Mouse (Mus musculus) E14TG2a.4 (cell line): ENCODE data around the gene Dmkn.
"Not testable (repeated sequence)": the region's sequence is repeated elsewhere in the genome, so short reads cannot be mapped to it uniquely, and the experiment has no call there.

Experiments used
- H3K27me3 ChIP-seq: 2 replicates; pipeline ENCODE4 v1.6.1; 2014; ENCODE audit warnings: low read length, control low read depth; ENCODE audit not compliant: insufficient read depth
- H3K36me3 ChIP-seq: 2 replicates; pipeline ENCODE4 v1.6.1; 2014; ENCODE audit warnings: low read length, control low read depth; ENCODE audit not compliant: insufficient read depth
- H3K4me1 ChIP-seq: replicated peaks from 2 replicates; pipeline ENCODE4 v1.6.1; 2014; ENCODE audit warnings: low read depth, low read length, control low read depth
- H3K4me3 ChIP-seq: replicated peaks from 2 replicates; pipeline ENCODE4 v1.5.1; 2014; ENCODE audit warnings: mild to moderate bottlenecking, low read length
- H3K9me3 ChIP-seq: 2 replicates; pipeline ENCODE4 v1.6.1; 2014; ENCODE audit warnings: low read length, control low read depth
- CTCF ChIP-seq: conservative IDR thresholded peaks from 2 replicates; pipeline ENCODE4 v1.5.1; 2014; ENCODE audit warnings: low read length
- NANOG ChIP-seq: IDR thresholded peaks from 2 replicates; pipeline ENCODE4 v1.6.1; 2014; ENCODE audit warnings: borderline replicate concordance, low read length, mixed read lengths
- POU5F1 ChIP-seq: IDR thresholded peaks from 2 replicates; pipeline ENCODE4 v1.6.1; 2014; ENCODE audit warnings: low read length, borderline replicate concordance

Gene Dmkn

DNA sequence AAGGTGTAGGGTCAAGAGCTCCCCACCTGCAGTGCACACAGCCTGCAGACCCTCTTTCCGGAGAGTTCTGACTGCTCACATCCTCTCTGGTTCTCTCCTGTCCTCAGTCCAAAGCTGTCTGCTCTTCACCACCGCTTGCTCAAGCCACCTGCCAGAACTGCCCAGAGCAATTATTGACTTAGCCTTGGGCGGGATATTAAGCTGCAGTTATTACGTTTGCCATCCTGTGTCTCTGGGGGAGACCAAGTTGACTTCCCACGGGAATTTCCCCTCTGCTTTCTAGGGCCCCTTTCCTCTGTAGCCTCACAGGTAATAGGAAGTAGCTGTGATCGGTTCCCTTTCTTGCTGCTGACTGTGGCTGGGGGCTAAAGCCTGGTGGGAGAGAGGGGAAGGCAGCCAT, 56.6 kb downstream of the Dmkn start:
- Histone ChIP-seq H3K4me3 (peak overlapping the region; percentile 52), H3K36me3 (no peaks in the 10 kb centered on the region), H3K9me3 (no peaks in the 10 kb centered on the region), H3K27me3 (peaks cover 66% of the 10 kb centered on the region), H3K4me1 (peaks cover 45% of the 10 kb centered on the region)
- no peak for TF ChIP-seq NANOG
- no peak for TF ChIP-seq POU5F1
- TF ChIP-seq CTCF: no peak

DNA sequence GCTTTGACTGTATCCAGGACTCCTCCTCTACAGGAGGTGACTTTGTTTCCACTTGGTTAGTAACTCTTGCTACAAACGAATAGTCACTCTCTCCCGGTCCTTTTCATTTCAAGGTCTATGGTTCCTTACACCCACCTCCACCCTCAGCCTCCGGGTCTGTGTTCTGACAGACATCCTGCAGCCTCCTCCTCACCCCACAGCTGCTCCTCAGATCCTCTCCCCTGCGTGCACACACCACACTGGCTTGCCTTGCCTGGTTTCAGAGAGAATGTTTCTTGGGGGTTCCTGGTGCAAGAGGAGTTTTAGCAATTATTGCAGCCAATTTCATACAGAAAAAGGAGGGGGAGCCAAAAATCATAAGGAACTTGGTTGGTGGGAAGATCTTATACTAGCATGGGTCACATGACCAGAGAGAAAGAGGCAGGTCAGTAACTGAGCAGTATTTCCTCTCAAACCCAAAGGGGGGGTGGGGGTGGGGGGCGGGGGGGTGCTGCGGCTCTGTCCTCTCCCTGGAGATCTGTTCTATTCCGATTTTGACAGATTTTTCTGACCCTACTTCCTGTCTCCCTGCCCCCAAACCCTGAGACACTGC, 57.4 kb downstream of the Dmkn start:
- Histone ChIP-seq H3K9me3 (no peaks in the 10 kb centered on the region), H3K4me1 (peaks cover 52% of the 10 kb centered on the region), H3K27me3 (peaks cover 62% of the 10 kb centered on the region), H3K36me3 (no peaks in the 10 kb centered on the region), H3K4me3 (no peak overlapping the region)
- TF ChIP-seq CTCF (no peak), POU5F1 (no peak), NANOG (no peak)

DNA sequence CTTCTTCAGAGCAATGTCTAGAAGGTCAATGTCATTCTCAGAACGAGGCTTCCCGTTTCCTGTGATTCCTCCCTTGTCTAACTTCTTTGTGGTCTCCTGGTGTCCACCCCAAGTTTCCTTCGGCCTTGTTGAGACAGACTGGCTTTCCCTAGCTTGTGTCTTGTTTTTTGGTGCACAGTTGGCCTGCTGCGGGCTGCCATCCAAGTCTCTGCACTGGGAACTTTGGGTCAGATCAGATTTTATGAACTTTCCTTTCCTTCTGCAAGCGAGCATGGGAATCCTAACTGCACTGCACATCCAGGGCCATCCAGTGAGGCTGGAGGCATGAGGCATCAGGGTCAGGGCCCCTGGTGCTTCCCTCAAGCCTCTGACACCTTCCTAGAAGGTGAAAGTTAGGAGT, 58.0 kb downstream of the Dmkn start:
- peaks cover 57% of the 10 kb centered on the region for H3K27me3 ChIP-seq
- H3K4me1 ChIP-seq: peaks cover 54% of the 10 kb centered on the region
- no peak for TF ChIP-seq NANOG
- no peak for TF ChIP-seq CTCF
- TF ChIP-seq POU5F1: no peak
- H3K36me3 ChIP-seq: no peaks in the 10 kb centered on the region
- no peak overlapping the region for H3K4me3 ChIP-seq
- H3K9me3 ChIP-seq: no peaks in the 10 kb centered on the region

DNA sequence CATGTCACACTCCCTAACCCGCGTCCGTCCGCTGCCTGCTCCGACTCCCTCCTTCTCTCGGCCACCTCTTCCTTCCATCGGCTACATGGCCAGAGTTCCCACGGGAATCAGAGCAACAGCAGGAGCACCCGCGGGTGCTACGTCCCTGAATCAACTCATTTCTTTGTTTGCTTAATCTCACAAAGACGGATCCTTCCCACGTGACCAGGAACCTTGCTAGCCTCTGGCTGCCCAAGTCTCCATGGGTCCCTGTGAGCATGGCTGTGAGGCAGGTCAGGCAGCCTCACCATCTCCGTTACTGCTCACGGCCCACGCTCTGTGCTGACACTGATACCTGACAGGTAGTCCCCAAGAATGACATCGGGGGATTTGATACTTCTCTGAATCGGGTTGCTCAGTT, 60.1 kb downstream of the Dmkn start, which contains the start of gene Ffar2:
Gene Ffar2 (minus strand): TSS at position 101 of the 400 bp plus-strand sequence.
- peaks cover 66% of the 10 kb centered on the region for H3K4me1 ChIP-seq
- H3K4me3 ChIP-seq: no peak within 1 kb of the TSS
- peaks cover 42% of the 10 kb centered on the region for H3K27me3 ChIP-seq
- no peaks in the 10 kb centered on the region for H3K36me3 ChIP-seq
- TF ChIP-seq POU5F1: no peak
- no peak for TF ChIP-seq NANOG
- TF ChIP-seq CTCF: no peak
- H3K9me3 ChIP-seq: peaks cover 6% of the 10 kb centered on the region; the same call in 1 of the 2 replicates

DNA sequence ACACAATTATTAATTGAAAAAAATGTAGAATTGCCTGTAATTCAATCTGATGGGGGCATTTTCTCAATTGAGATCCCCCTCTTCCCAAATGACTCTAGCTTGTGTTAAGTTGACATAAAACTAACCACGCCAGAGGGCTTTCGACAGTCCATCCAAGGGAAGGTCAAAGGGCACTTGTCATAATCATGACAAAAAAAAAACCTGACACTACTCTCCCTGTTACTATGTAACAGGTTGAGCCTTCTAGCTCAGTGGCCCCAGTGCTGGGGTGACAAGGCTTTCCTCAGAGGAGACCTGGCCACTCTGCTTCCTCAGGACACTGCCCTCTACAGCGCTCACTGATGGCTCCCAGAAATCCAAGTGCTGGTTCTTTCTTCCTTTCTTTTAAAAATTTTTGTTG, 60.8 kb downstream of the Dmkn start:
- H3K9me3 ChIP-seq: peaks cover 6% of the 10 kb centered on the region; the same call in 1 of the 2 replicates
- TF ChIP-seq POU5F1 (no peak), CTCF (no peak), NANOG (no peak)
- peaks cover 65% of the 10 kb centered on the region for H3K4me1 ChIP-seq
- no peaks in the 10 kb centered on the region for H3K36me3 ChIP-seq
- no peak overlapping the region for H3K4me3 ChIP-seq
- H3K27me3 ChIP-seq: peaks cover 36% of the 10 kb centered on the region

DNA sequence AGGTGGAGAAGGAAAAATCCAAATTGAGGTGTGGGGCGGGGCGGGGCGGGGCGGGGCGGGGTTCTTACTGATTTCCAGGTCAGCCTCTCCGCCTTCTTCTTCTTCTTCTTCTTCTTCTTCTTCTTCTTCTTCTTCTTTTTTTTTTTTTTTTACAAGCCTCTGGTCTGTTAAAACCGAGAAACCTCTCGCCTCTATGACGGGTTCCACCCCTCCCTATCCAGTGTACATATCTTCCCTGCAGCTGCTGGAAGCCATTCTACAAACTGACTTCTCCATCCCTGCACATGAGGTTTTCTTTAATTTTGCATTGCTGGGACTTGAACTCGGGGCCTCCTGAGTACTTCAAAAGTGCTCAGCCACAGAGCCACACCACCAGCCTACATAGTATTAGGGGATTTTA, 63.1 kb downstream of the Dmkn start:
- peaks cover 9% of the 10 kb centered on the region; the same call in 1 of the 2 replicates for H3K9me3 ChIP-seq
- peaks cover 14% of the 10 kb centered on the region for H3K27me3 ChIP-seq
- H3K4me3 ChIP-seq: no peak overlapping the region
- H3K36me3 ChIP-seq: no peaks in the 10 kb centered on the region
- H3K4me1 ChIP-seq: peaks cover 52% of the 10 kb centered on the region
- no peak for TF ChIP-seq NANOG
- no peak for TF ChIP-seq POU5F1
- no peak for TF ChIP-seq CTCF

DNA sequence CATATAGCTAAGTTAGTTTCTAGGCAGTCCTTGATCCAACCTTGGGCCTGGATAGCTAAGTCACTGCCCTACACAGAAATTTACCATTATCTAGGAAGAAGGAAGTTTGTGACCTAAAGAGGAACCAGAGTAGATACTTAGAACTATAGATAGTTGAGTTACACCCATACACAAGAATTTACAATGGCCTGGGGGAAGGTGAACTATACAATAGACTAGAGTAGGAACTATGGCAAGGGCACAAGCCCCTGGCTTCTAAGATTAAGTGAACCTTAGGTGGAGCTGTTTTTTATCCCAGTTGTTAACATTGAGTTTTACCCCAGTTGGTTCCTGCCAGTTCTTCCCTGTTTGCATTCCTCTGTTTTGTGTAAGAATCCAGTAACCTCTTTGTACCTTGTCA, 65.3 kb downstream of the Dmkn start:
- not testable (repeated sequence) for H3K27me3 ChIP-seq, H3K36me3 ChIP-seq, H3K9me3 ChIP-seq
- H3K4me1 ChIP-seq: peaks cover 47% of the 10 kb centered on the region
- H3K4me3 ChIP-seq: 0 out of 2 replicates have a peak overlapping the region, but pooled peaks have one; percentile 7

DNA sequence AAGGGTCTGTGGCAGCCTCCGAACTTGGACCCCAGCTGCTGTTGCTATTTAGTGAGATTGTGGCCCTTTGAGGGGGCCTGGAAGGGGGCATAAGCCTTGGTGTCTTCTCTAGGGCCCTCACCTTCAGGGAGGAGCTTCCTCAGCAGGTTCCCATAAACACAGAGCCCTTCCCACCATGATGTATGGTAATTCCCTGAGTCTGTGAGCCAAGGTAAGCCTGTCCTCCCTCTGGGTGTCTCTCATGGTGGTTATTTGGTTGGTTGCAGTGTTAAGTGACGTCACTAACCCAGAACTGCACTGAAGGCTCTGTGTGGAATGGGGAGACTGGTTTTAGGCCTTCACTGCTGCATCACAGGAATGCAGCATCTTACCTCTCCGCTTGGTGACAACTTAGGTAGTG, 65.9 kb downstream of the Dmkn start:
- Histone ChIP-seq H3K36me3 (no peaks in the 10 kb centered on the region), H3K4me1 (peaks cover 43% of the 10 kb centered on the region), H3K4me3 (0 out of 2 replicates have a peak overlapping the region, but pooled peaks have one; percentile 7), H3K27me3 (no peaks in the 10 kb centered on the region), H3K9me3 (peaks cover 9% of the 10 kb centered on the region; the same call in 1 of the 2 replicates)
- TF ChIP-seq NANOG: no peak
- TF ChIP-seq CTCF: no peak
